19 mouse cellular contexts compared by ENCODE assay signal in genomic region chr14:75185796-75186594, GRCm38 (mm10). TPM values are rescaled to one million over a fixed set of nuclear protein-coding genes. Genes with fewer than 3 reads are reported as not detected.
DNase-seq lines count a peak whose midpoint lies in the region; ATAC-seq lines count a peak whose summit lies in the region.
"Had no signal": no experiment of that assay in that cellular context is flagged by ENCODE, and none has a peak within 500 bp of the region (broad histone marks: within the 10 kb centered on the region; RNA-seq: fewer than 3 reads in every experiment).

No protein-coding gene starts in this region.

- peak; percentile 53 for ATAC-seq in inflammation-experienced regulatory T-cells, adult 6 months
- peak; percentile 51 for ATAC-seq in megakaryocyte, adult 5-6 weeks (ENCODE audit: poor library complexity, severe bottlenecking)

- DNase-seq in spleen, postnatal 36 days (ENCODE audit: low spot score in 2 of 2) = peak; percentile 30 to 54
- no peak for DNase-seq in spleen, postnatal 4 days (ENCODE audit: low spot score in 2 of 2)
- no peak for DNase-seq in yolk sac, embryonic 10.5 days (ENCODE audit: low spot score)
- DNase-seq in layer of hippocampus, postnatal 25 days (ENCODE audit: extremely low spot score in 1 of 2, low spot score in 1 of 2) = no peak
- no peak for DNase-seq in adrenal gland, postnatal 25 days
- no peak for DNase-seq in kidney, adult 8-10 months
- DNase-seq: adrenal gland, postnatal 36 days; cerebellum, adult 9-10 months; kidney, adult 11 months; thymus, postnatal 14 days had no signal

RNA-seq across cellular contexts. Expression of gene Lcp1, which starts 55.1 kb away (rescaled TPM):
- 1,000 to 10,000 TPM; 1,283 to 1,916 (median 1,300) TPM for polyA plus RNA-seq in inflammation-experienced regulatory T-cells, adult 6 months (2017; shearing (Covaris generic))
- total RNA-seq in megakaryocyte, adult 5-6 weeks (2015) = 1,031 and 1,064 TPM in 2 replicates
- 669 and 719 TPM in 2 replicates for total RNA-seq in megakaryocyte, adult 5-6 weeks (2017)
- 1 to 10 TPM; 7.8 to 8.8 TPM for total RNA-seq in layer of hippocampus, postnatal 25 days (2021)
- total RNA-seq in adrenal gland, postnatal 25 days (2021) = 8.9 and 11.1 TPM in 2 replicates

RNA-seq across cellular contexts. Expression of gene Lrrc63, which starts 55.3 kb away (rescaled TPM):
- not detected for polyA plus RNA-seq in inflammation-experienced regulatory T-cells, adult 6 months (2017; shearing (Covaris generic))
- total RNA-seq in megakaryocyte, adult 5-6 weeks (2015) = 0.09 and 0.11 TPM in 2 replicates
- 0.12 and 0.37 TPM in 2 replicates for total RNA-seq in megakaryocyte, adult 5-6 weeks (2017)
- total RNA-seq in layer of hippocampus, postnatal 25 days (2021) = not detected
- not detected in 2 replicates for total RNA-seq in adrenal gland, postnatal 25 days (2021)
- total RNA-seq: adrenal gland, postnatal 36 days had no signal
- polyA plus RNA-seq: embryonic facial prominence, embryonic 12.5 days; limb, embryonic 15.5 days; neural tube, embryonic 13.5 days; stomach, embryonic 14.5 days had no signal

RNA-seq across cellular contexts. Expression of gene Cpb2, which starts 56.1 kb away (rescaled TPM):
- polyA plus RNA-seq in inflammation-experienced regulatory T-cells, adult 6 months (2017; shearing (Covaris generic)) = not detected
- not detected in 2 replicates for total RNA-seq in megakaryocyte, adult 5-6 weeks (2015)
- total RNA-seq in megakaryocyte, adult 5-6 weeks (2017) = not detected in 2 replicates
- not detected for total RNA-seq in layer of hippocampus, postnatal 25 days (2021)
- 3.8 TPM in 1 of 2 replicates, not detected in the other for total RNA-seq in adrenal gland, postnatal 25 days (2021)
- total RNA-seq: adrenal gland, postnatal 36 days had no signal
- polyA plus RNA-seq: forebrain, embryonic 10.5 days; hindbrain, embryonic 11.5 days; midbrain, embryonic 12.5 days; neural tube, embryonic 13.5 days had no signal

Comparison
In these comparisons a context has a peak if more than half of its experiments do, and no peak if none do; other contexts are left out.
1. DNase-seq: peak in spleen, postnatal 36 days (2 of 2); none in spleen, postnatal 4 days (0 of 2), yolk sac, embryonic 10.5 days (single experiment), layer of hippocampus, postnatal 25 days (0 of 2), adrenal gland, postnatal 25 days (single experiment) and kidney, adult 8-10 months (0 of 2).
2. RNA of gene Lcp1, which starts 55.1 kb away (total RNA-seq): 669 to 1,064 TPM in megakaryocyte, adult 5-6 weeks; 8.9 to 11.1 TPM in adrenal gland, postnatal 25 days and 7.8 to 8.8 TPM in layer of hippocampus, postnatal 25 days; every median in the first group is over 10 times any median in the second.